Mouse (Mus musculus) liver, embryonic 14.5 days (tissue): ENCODE data around the gene Col1a1. TPM values are rescaled to one million over a fixed set of nuclear protein-coding genes. Genes with fewer than 3 reads are reported as not detected.

ENCODE experiments used
- ATAC-seq: fragments of 200-750 bp; cut with Nextera tagmentation; 2 replicates; pipeline ENCODE4 v1.8.0; 2017; ENCODE audit warnings: moderate number of reproducible peaks, mild to moderate bottlenecking, moderate library complexity; ENCODE audit not compliant: insufficient read depth
- DNase-seq, 3 experiments: peaks; one replicate each; pipeline ENCODE4 v3.0.0-alpha.2; 2012 to 2013; ENCODE audit warnings: low read depth in 3 of 3, low spot score in 3 of 3
- H3K27ac ChIP-seq: fragments of 300-500 bp; sonication (generic); 2 replicates; pipeline ENCODE4 v1.5.1; 2014; ENCODE audit warnings: moderate library complexity, mild to moderate bottlenecking, control low read depth, inconsistent platforms
- H3K27me3 ChIP-seq: fragments of 300-500 bp; sonication (generic); 2 replicates; pipeline ENCODE4 v1.6.1; 2014; ENCODE audit warnings: mild to moderate bottlenecking, low read length, moderate library complexity; ENCODE audit not compliant: control insufficient read depth, insufficient read depth
- H3K36me3 ChIP-seq: fragments of 300-500 bp; sonication (generic); replicated peaks from 2 replicates; pipeline ENCODE4 v1.6.1; 2014; ENCODE audit warnings: low read depth; ENCODE audit not compliant: control insufficient read depth, insufficient read depth
- H3K4me1 ChIP-seq, 2 experiments: fragments of 200-500 bp in 1 of 2; fragments of 300-500 bp in 1 of 2; sonication (generic) in 1 of 2; replicated peaks; 2 replicates each; pipeline ENCODE4 v1.6.1; 2012 to 2014; ENCODE audit warnings: antibody characterized with exemption in 1 of 2, inconsistent platforms in 1 of 2, low read length in 1 of 2; ENCODE audit not compliant: control insufficient read depth in 2 of 2, insufficient read depth in 2 of 2
- H3K4me2 ChIP-seq: fragments of 300-500 bp; sonication (generic); 2 replicates; pipeline ENCODE4 v1.6.1; 2014; ENCODE audit warnings: low read depth, mild to moderate bottlenecking, control low read depth, moderate library complexity
- H3K4me3 ChIP-seq, 2 experiments: fragments of 200-500 bp in 1 of 2; fragments of 300-500 bp in 1 of 2; sonication (generic) in 1 of 2; 2 replicates each; pipeline ENCODE4 v1.5.1; 2012 to 2014; ENCODE audit warnings: low read depth in 2 of 2, low read length in 2 of 2, mild to moderate bottlenecking in 2 of 2, control low read depth in 1 of 2, inconsistent platforms in 1 of 2, moderate library complexity in 1 of 2; ENCODE audit not compliant: insufficient read depth in 1 of 2
- H3K9ac ChIP-seq: fragments of 300-500 bp; sonication (generic); replicated peaks from 2 replicates; pipeline ENCODE4 v1.6.1; 2014; ENCODE audit warnings: mild to moderate bottlenecking, control low read depth, moderate library complexity
- H3K9me3 ChIP-seq: fragments of 300-500 bp; sonication (generic); 2 replicates; pipeline ENCODE4 v1.6.1; 2016; ENCODE audit warnings: low read length, mixed read lengths; ENCODE audit not compliant: control insufficient read depth
- CTCF ChIP-seq: IDR thresholded peaks from 2 replicates; pipeline ENCODE4 v1.5.1; 2016; ENCODE audit warnings: antibody characterized with exemption, low read depth, control low read depth
- EP300 ChIP-seq: IDR thresholded peaks from 2 replicates; pipeline ENCODE4 v1.6.1; 2016; ENCODE audit warnings: antibody characterized with exemption, low read depth
- WGBS: fragments of 180-500 bp; shearing (Covaris S2); extraction: QIAGEN DNeasy Blood & Tissue Kit; methylation state at CpG from one replicate; pipeline ENCODE4 v1.1.7; 2014; ENCODE audit not compliant: insufficient replicate concordance; 5-methylcytosine and 5-hydroxymethylcytosine counted together
- polyA plus RNA-seq, 2 experiments: library from polyadenylated mRNA; depleted of rRNA in 1 of 2; stranded (reverse) in 1 of 2; unstranded in 1 of 2; fragments of >200 nt; fragmentation: Nextera tagmentation in 1 of 2; extraction: Ambion mirVana in 1 of 2; gene quantifications; 2 replicates each; pipeline versions ENCODE4 v1.2.1 to v1.2.3; 2012 to 2014

Col1a1 gene
- polyA plus RNA-seq, 2 experiments, result 14.1 to 30.8 TPM

DNA sequence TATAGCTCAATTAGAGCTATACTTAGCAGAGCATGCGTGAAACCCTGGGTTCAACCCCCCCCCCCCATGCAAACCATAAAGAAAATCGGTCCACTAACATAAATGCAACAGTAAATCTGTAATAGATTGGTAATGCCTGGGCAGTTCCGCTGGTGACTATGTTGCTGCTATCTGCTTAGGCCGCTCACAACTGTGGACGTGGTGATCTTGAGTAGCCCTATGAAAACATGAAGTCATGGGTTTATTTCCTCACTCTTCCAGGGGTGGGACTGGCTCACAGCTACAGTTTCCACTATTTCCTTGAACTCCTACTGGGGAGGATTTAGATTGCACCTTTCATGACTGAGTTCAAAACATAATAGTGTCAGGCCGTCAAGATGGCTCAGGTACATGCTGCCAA, 18.3 kb upstream of the Col1a1 start:
- Histone ChIP-seq H3K4me2 (no peak overlapping the region), H3K36me3 (no peaks in the 10 kb centered on the region), H3K4me1 (no peaks in the 10 kb centered on the region), H3K27ac (no peak overlapping the region), H3K9me3 (no peaks in the 10 kb centered on the region), H3K4me3 (no peak overlapping the region), H3K27me3 (no peaks in the 10 kb centered on the region), H3K9ac (no peak overlapping the region)
- WGBS, result 66% methylated on average over 6 of the region's 6 CpGs
- DNase-seq, result no peak
- ATAC-seq, result no peak
- no peak for TF ChIP-seq CTCF
- no peak for TF ChIP-seq EP300

DNA sequence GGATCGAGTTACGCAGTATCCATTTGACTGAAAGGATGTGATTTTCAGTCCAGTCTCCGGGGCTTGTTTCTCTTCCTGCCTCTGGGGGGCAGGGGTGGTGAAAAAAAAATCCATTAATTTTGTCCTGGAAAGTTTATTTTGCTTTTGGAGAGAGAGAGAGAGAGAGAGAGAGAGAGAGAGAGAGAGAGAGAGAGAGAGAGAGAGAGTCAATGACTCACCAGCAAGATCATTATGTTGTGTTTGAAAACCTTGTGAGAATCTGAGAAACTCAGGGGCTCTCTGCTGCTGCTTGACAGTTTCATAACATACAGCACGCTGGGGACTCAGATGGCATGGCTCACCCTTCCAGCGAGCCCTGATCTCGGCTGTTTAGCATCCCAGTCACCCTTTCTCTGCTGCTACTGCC, 15.0 kb upstream of the Col1a1 start:
- H3K27me3 ChIP-seq, result no peaks in the 10 kb centered on the region
- no peaks in the 10 kb centered on the region for H3K9me3 ChIP-seq
- ATAC-seq (no peak), DNase-seq (no peak)
- no peak overlapping the region for H3K4me2 ChIP-seq
- WGBS, result 40% methylated on average over 6 of the region's 6 CpGs
- no peak overlapping the region for H3K9ac ChIP-seq
- no peak overlapping the region for H3K27ac ChIP-seq
- H3K36me3 ChIP-seq, result no peaks in the 10 kb centered on the region
- no peak overlapping the region for H3K4me3 ChIP-seq
- no peak for TF ChIP-seq CTCF
- TF ChIP-seq EP300, result no peak
- H3K4me1 ChIP-seq, result no peaks in the 10 kb centered on the region

DNA sequence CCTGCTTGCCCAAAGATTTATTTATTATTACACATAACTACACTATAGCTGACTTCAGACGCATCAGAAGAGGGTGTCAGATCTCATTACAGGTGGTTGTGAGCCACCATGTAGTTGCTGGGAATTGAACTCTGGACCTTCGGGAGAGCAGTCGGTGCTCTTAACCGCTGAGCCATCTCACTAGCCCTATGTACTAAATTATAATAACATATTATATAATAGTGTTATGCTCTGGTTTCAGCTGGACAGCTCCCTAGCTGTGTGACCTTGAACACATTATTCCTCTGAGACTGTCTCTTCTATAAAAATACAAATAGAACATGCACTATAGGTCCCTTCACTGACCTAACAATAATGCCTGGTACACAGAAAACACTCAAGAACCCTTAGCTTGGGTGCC, 11.0 kb upstream of the Col1a1 start:
- H3K27me3 ChIP-seq, result no peaks in the 10 kb centered on the region
- H3K9ac ChIP-seq, result no peak overlapping the region
- H3K36me3 ChIP-seq, result no peaks in the 10 kb centered on the region
- no peak for ATAC-seq
- TF ChIP-seq CTCF, result no peak
- no peak for TF ChIP-seq EP300
- WGBS, result 76% methylated on average over 4 of the region's 4 CpGs
- H3K4me1 ChIP-seq, result peaks cover 0 to 7% of the 10 kb centered on the region in 2 experiments; a peak in 1 of 4 replicates
- no peak overlapping the region for H3K4me3 ChIP-seq
- H3K27ac ChIP-seq, result no peak overlapping the region
- no peaks in the 10 kb centered on the region for H3K9me3 ChIP-seq
- H3K4me2 ChIP-seq, result no peak overlapping the region
- DNase-seq, result no peak

DNA sequence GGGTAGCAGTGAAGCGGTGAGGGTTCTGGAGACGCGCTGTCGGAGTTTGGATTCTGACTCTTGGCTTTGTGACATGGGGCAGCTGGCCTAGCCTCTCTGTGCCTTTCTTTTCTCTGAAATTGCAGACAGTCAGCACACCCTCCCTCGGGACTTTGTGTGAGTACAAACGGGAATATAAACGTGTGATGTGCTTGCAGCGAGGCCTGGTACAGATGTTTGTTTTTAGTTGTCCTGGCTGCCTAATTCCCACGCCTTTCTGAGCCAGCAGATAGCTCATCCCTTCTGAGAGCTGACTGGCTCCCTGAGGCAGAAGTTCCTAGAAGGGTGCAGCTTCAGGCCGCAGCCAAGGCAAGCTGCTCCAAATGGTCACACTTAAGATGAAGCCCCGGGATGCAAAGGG, 9.6 kb upstream of the Col1a1 start:
- H3K27me3 ChIP-seq, result no peaks in the 10 kb centered on the region
- H3K9ac ChIP-seq, result no peak overlapping the region
- no peak overlapping the region for H3K27ac ChIP-seq
- H3K4me2 ChIP-seq, result no peak overlapping the region
- no peak overlapping the region for H3K4me3 ChIP-seq
- 54% methylated on average over 11 of the region's 11 CpGs for WGBS
- ATAC-seq, result no peak
- TF ChIP-seq CTCF (no peak), EP300 (no peak)
- H3K4me1 ChIP-seq, result peaks cover 0 to 7% of the 10 kb centered on the region in 2 experiments; a peak in 1 of 4 replicates
- H3K9me3 ChIP-seq, result no peaks in the 10 kb centered on the region
- no peak for DNase-seq
- no peaks in the 10 kb centered on the region for H3K36me3 ChIP-seq

DNA sequence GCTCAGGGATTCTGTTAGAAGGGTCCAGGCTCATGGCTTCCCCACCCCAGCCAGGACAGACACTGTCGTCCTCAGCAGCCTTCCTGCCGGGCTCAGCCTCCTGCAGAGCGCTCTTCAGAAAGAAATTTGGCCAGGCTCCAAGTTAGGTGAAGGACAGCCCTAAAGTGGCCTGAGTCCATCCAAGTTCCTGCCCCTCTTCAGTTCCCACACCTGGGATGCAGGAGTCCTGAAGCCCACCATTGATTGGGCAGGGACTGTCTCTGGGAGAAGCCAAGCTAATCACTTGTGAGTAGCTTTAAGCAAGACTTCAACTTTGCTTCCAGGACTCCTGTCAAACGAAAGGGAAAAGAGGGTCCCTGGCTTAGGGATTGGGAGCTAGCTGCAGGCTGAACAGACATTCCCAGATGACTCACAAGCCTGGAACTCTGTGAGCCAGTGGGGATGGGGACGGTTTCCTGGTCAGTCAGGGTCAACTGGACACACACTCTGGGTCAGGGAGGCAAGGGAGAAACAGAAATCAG, 8.2 kb upstream of the Col1a1 start:
- Histone ChIP-seq H3K4me3 (no peak overlapping the region), H3K9ac (no peak overlapping the region), H3K9me3 (no peaks in the 10 kb centered on the region), H3K27me3 (no peaks in the 10 kb centered on the region), H3K27ac (no peak overlapping the region), H3K36me3 (no peaks in the 10 kb centered on the region), H3K4me1 (peaks cover 0 to 7% of the 10 kb centered on the region in 2 experiments; a peak in 1 of 4 replicates), H3K4me2 (no peak overlapping the region)
- ATAC-seq (no peak), DNase-seq (no peak)
- 20% methylated on average over 5 of the region's 5 CpGs for WGBS
- TF ChIP-seq CTCF (no peak), EP300 (no peak)
